In genomic region chr4:44711136-44711900, GRCm38 (mm10) we compare ENCODE assay signal across 8 mouse cellular contexts. TPM values are rescaled to one million over a fixed set of nuclear protein-coding genes. Genes with fewer than 3 reads are reported as not detected.
DNase-seq lines count a peak whose midpoint lies in the region; ATAC-seq lines count a peak whose summit lies in the region.
"Had no signal": no experiment of that assay in that cellular context is flagged by ENCODE, and none has a peak within 500 bp of the region (broad histone marks: within the 10 kb centered on the region; RNA-seq: fewer than 3 reads in every experiment).

No protein-coding gene starts in this region.

- peak; percentile 52 for DNase-seq in hindbrain, embryonic 10.5 days (ENCODE audit: low spot score)
- peak; percentile 40 for DNase-seq in ES-CJ7 (ENCODE audit: low read depth, low spot score)
- DNase-seq in midbrain, embryonic 11.5 days (ENCODE audit: low spot score, missing footprints), result peak; percentile 95
- DNase-seq in ovary, postnatal 14 days (ENCODE audit: low spot score), result no peak

- peak overlapping the region; percentile 50 for H3K4me3 ChIP-seq in hindbrain, embryonic 10.5 days
- no peak overlapping the region for H3K4me3 ChIP-seq in hindbrain, embryonic 13.5 days
- peak overlapping the region; percentile 20; the same call in 1 of the 2 replicates for H3K4me3 ChIP-seq in brown adipose tissue, adult 24 weeks (ENCODE audit: insufficient read depth, low read depth, low read length)
- H3K4me3 ChIP-seq in midbrain, embryonic 11.5 days (ENCODE audit: low read depth, low read length), result peak overlapping the region; percentile 36
- H3K4me3 ChIP-seq: left cerebral cortex, adult 2 months had no signal

- H3K4me1 ChIP-seq in hindbrain, embryonic 10.5 days (replicated peaks), result peaks cover 38% of the 10 kb centered on the region
- peaks cover 29% of the 10 kb centered on the region for H3K4me1 ChIP-seq in hindbrain, embryonic 13.5 days (replicated peaks)
- no peaks in the 10 kb centered on the region for H3K4me1 ChIP-seq in brown adipose tissue, adult 24 weeks (ENCODE audit: control insufficient read depth, insufficient read depth, insufficient read length, low read length)
- H3K4me1 ChIP-seq in midbrain, embryonic 11.5 days (ENCODE audit: control insufficient read depth, insufficient read depth, low read length), result peaks cover 16% of the 10 kb centered on the region

- peak overlapping the region; percentile 88 for H3K27ac ChIP-seq in hindbrain, embryonic 10.5 days
- H3K27ac ChIP-seq in hindbrain, embryonic 13.5 days, result no peak overlapping the region
- no peak overlapping the region for H3K27ac ChIP-seq in brown adipose tissue, adult 24 weeks (replicated peaks; ENCODE audit: low read depth, low read length)
- peak overlapping the region; percentile 62 for H3K27ac ChIP-seq in midbrain, embryonic 11.5 days (ENCODE audit: low read depth, low read length)
- H3K27ac ChIP-seq: left cerebral cortex, adult 2 months had no signal

- H3K9me3 ChIP-seq in hindbrain, embryonic 10.5 days, result no peaks in the 10 kb centered on the region
- no peaks in the 10 kb centered on the region for H3K9me3 ChIP-seq in hindbrain, embryonic 13.5 days
- no peaks in the 10 kb centered on the region for H3K9me3 ChIP-seq in midbrain, embryonic 11.5 days (ENCODE audit: control insufficient read depth, low read length)

- H3K4me2 ChIP-seq in hindbrain, embryonic 13.5 days, result no peak overlapping the region
- H3K4me2 ChIP-seq in midbrain, embryonic 11.5 days, result peak overlapping the region; percentile 44

- no peak overlapping the region for H3K9ac ChIP-seq in hindbrain, embryonic 13.5 days
- H3K9ac ChIP-seq in midbrain, embryonic 11.5 days (ENCODE audit: low read length), result peak overlapping the region; percentile 26; the same call in 1 of the 2 replicates

- H3K27me3 ChIP-seq in hindbrain, embryonic 10.5 days (ENCODE audit: insufficient read depth, poor library complexity, severe bottlenecking), result peaks cover 99% of the 10 kb centered on the region
- peaks cover 91% of the 10 kb centered on the region for H3K27me3 ChIP-seq in hindbrain, embryonic 13.5 days
- peaks cover 92% of the 10 kb centered on the region for H3K27me3 ChIP-seq in midbrain, embryonic 11.5 days (ENCODE audit: control insufficient read depth, insufficient read depth, low read length)

- WGBS in hindbrain, embryonic 10.5 days, result under 1% methylated on average over 25 of the region's 25 CpGs
- WGBS in hindbrain, embryonic 13.5 days, result 1% methylated on average over 25 of the region's 25 CpGs
- WGBS in midbrain, embryonic 11.5 days, result 2% methylated on average over 25 of the region's 25 CpGs

- ATAC-seq in hindbrain, embryonic 13.5 days (ENCODE audit: low FRiP score), result no peak
- peak; percentile 36 for ATAC-seq in midbrain, embryonic 11.5 days (ENCODE audit: low FRiP score)
- no peak for ATAC-seq in megakaryocyte, adult 5-6 weeks (ENCODE audit: poor library complexity, severe bottlenecking)

- no peaks in the 10 kb centered on the region for H3K36me3 ChIP-seq in hindbrain, embryonic 10.5 days
- no peaks in the 10 kb centered on the region for H3K36me3 ChIP-seq in hindbrain, embryonic 13.5 days
- H3K36me3 ChIP-seq in midbrain, embryonic 11.5 days (ENCODE audit: control insufficient read depth, insufficient read depth, low read length), result no peaks in the 10 kb centered on the region

RNA-seq across cellular contexts. Expression of gene Pax5, which starts 1.0 kb away (rescaled TPM):
- polyA plus RNA-seq in hindbrain, embryonic 10.5 days (2016; fragmentation: Nextera tagmentation; extraction: Ambion mirVana), result 4.4 and 4.9 TPM in 2 replicates
- 2.8 and 6.1 TPM in 2 replicates for polyA plus RNA-seq in hindbrain, embryonic 13.5 days (2015; fragmentation: Nextera tagmentation; extraction: Ambion mirVana)
- not detected in 2 replicates for polyA plus RNA-seq in brown adipose tissue, adult 24 weeks (2012; ENCODE audit: insufficient read depth, insufficient read length, missing spikeins)
- polyA plus RNA-seq in midbrain, embryonic 11.5 days (2014; fragmentation: Nextera tagmentation; extraction: Ambion mirVana), result 4.1 and 4.8 TPM in 2 replicates
- 0.04 and 0.07 TPM in 2 replicates for total RNA-seq in megakaryocyte, adult 5-6 weeks (2015)
- total RNA-seq in megakaryocyte, adult 5-6 weeks (2017), result not detected in 2 replicates

RNA-seq across cellular contexts. Expression of gene Zcchc7, which starts 44.4 kb away (rescaled TPM):
- 19.5 and 25.3 TPM in 2 replicates for polyA plus RNA-seq in hindbrain, embryonic 10.5 days (2016; fragmentation: Nextera tagmentation; extraction: Ambion mirVana)
- polyA plus RNA-seq in hindbrain, embryonic 13.5 days (2015; fragmentation: Nextera tagmentation; extraction: Ambion mirVana), result 40.3 and 43.7 TPM in 2 replicates
- polyA plus RNA-seq in brown adipose tissue, adult 24 weeks (2012; ENCODE audit: insufficient read depth, insufficient read length, missing spikeins), result 16.5 and 17.2 TPM in 2 replicates
- polyA plus RNA-seq in midbrain, embryonic 11.5 days (2014; fragmentation: Nextera tagmentation; extraction: Ambion mirVana), result 19.5 TPM in 2 replicates
- total RNA-seq in megakaryocyte, adult 5-6 weeks (2015), result 30.9 and 37.4 TPM in 2 replicates
- total RNA-seq in megakaryocyte, adult 5-6 weeks (2017), result 107 and 113 TPM in 2 replicates

Comparison
In these comparisons a context has a peak if more than half of its experiments do, and no peak if none do; other contexts are left out.
1. H3K27ac ChIP-seq: peak in hindbrain, embryonic 10.5 days (single experiment) and midbrain, embryonic 11.5 days (single experiment); none in hindbrain, embryonic 13.5 days (single experiment) and brown adipose tissue, adult 24 weeks (single experiment).